Mouse (Mus musculus): ENCODE measurements around the gene Syt13.

DNA sequence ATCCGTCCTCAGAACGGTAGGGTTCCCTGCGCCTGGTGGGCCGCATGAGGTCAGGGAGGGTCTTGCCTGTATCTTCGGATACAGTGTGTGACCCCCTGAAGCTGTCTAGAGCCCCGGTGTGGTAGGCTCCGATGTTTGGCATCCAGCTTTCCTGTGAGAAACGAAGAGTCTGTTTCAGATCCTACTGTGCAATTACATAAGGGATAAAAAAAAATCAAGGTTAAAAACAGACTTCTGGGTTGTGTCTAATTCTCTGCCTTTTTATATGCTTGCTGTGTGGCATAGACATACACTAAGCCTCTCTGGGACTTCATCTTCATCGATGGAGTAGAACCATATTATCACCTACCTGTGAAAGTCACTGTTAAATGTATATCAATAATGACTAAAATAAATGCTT, 26.1 kb downstream of the Syt13 start:
- no peak for TF ChIP-seq CTCF (IDR thresholded peaks at IDR 0.05; ENCODE audit: low read depth)
- TF ChIP-seq EP300 (IDR thresholded peaks at IDR 0.05; ENCODE audit: low read depth) = no peak
